Mouse (Mus musculus): ENCODE data around the gene Nyap1.
A peak's percentile ranks its signal among the peaks of the same experiment; 100 is the strongest.
"Not testable (repeated sequence)": the region's sequence is repeated elsewhere in the genome, so short reads cannot be mapped to it uniquely, and the experiment has no call there.

Gene Nyap1

DNA sequence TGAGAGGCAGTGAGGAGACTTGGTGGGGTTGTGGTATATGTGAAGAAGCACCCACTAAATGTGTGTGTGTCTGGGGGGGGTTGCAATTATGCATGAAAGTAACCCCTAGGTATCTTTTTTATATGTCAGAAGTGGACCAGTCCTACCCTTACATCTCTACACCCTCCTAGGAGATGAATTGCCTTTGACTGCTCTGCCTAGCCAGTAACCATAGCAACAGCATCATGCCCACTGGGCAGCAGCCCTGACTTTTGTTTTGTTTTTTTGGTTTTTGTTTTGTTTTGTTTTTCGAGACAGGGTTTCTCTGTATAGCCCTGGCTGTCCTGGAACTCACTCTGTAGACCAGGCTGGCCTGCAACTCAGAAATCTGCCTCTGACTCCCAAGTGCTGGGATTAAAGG lies 27.1 kb upstream of the Nyap1 start:
- no peak for DNase-seq (ENCODE audit: low spot score in 2 of 2)

DNA sequence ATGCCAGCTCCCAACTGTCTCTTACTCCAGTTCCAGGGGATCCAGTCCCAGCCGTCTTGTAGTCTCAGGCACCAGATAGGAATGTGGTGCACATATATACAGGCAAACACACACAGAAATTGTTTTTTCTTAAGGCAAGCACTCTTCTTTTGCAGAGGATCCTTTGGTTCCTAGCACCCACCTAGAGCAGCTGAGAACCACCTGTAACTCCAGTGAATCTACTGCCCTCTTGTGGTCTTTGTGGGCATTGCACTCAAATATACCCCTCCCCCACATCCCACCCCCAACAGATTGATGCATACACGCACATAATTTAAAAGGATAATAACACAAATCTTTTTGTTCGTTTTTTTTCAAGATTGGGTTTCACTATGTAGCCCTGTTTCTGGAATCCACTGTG lies 24.9 kb upstream of the Nyap1 start:
- no peak for DNase-seq (ENCODE audit: low spot score in 2 of 2)

DNA sequence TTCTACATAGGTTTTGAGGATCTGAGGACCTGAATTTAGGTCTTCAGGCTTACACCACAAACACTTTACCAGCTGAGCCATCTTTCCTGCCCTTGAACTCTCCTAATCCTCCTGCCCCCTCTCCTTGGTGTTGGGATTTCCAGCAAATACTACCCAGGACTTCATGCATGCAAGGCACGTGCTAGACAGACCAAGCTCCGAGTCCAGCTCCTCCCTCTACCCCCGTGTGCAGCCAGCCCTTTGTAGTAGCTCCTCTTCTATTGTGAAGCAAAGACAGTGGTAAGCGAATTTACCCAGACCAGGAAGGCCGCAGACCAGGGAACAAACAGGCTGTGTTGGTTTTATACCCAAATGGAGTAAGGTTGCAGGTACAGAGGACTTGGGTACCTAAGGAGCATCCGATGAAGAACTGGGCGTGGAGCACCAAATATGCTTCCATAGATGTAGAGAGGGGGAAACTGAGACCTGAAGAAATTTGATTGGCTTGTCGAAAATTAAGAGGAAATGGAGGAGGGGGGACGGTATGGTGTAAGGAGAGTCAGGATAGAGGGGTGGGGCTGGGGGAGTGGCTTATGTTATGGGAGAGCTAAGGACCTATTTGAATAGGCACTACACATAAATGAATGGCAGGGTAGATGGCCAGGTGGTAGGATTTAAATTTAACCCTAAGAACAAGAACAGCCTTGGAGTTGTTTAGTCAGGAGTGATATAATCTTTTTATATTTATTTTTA lies 23.4 kb upstream of the Nyap1 start:
- DNase-seq (ENCODE audit: low spot score in 2 of 2), result no peak

DNA sequence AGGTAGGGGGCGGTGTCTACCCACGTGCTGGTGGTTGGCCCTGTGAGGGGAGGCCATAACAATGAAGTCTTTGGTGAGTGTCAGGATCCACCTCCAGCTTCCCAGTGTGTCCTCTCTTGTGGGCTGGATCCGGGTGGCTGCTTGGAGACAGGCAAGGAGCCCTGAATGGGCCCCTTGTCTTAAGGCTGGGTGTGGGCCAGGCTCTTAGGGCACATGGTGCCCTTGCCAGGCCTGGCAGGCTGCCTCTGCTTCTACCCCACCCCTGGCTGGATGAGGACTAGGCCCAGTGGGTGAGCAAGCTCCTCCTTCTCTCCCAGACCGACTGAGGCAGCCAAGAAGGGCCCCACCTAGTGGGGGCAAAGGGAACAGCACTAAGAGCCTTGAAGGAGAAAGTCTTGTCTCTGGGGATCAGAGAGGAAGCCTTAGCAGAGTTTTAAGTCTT lies 18.6 kb upstream of the Nyap1 start:
- peak; percentile 73 to 85 for DNase-seq (ENCODE audit: low spot score in 2 of 2)

DNA sequence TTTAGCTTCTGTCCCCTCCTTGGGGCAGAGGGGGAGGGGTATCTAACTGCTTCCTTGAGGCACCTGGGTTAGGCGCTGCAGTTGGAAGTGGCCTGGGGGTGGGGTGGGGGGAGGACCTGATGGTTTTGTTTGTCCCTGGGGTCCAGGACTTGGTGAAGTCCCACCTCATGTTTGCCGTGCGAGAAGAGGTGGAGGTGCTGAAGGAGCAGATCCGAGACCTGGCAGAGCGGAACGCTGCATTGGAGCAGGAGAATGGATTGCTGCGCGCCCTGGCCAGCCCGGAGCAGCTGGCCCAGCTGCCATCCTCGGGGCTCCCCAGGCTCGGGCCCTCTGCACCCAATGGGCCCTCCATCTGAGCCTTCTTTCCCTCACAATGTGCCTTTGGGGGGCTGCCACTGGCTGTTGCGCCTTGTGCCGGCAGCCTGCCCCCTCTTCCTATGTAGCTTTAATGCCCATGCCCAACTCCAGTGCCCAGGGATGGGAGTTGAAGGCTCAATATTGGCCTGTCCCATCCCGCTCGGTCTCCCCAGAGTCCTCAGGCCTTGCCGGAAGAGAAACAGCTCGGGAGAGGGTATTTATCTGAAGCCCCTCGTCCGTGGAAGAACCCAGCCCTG lies 17.6 kb upstream of the Nyap1 start:
- DNase-seq (ENCODE audit: low spot score in 2 of 2), result no peak

DNA sequence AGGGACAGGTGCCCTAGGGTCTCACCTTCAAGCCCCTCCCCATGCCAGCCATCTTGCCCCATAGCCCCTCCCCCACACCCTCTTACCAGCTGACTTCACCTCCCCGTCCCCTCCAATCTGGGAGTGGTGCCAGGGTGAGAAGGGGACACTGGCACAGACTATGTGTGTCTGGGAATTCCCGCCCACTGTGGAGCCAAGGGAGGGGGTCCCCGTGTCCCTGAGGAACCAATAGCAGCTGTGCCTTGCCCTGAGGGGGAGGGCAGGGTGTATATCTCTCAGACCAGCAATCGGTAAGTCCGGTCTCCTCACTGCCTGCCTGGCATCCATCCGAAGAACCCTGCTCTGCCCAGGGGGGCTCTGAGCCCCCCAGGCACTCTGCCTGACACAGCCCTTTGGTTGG lies 16.5 kb upstream of the Nyap1 start:
- DNase-seq (ENCODE audit: low spot score in 2 of 2), result no peak

DNA sequence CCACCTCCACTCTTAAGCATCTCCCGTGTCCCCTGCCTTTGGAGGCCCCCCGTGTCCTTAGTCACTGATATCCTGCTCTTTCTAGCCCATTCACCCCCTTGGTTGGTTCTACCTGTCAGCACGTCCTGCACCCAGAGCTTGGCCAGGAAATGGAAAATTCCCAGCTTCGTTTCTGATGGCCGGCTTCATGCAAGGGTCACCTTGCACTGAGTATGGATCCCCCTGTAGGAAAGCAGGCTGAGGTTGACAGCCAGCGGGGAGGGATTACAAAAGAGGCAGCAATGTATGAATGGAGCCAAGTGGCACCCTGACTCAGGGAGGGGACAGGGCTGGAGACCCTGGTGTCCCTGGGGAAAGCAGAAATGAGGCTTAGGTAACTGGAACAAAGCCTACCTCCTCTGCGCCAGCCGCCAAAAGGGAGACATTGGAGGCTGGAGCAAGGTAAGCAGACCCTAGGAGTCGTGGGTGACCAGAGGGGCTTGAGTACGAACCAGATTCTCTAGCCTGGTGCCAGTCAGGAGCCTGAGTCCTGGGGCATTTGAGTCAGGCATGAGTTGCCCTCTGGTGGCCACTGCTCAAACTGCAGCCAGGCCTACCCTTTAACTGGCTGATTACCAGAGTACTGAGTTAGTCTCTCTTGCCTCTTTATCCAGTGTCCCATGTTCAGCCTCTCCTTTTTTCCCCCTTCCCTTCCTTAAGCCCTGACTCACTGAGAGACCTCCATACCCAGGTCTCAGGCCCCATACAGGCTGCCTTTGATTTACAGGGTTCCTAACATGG lies 15.7 kb upstream of the Nyap1 start:
- peak; percentile 74 to 89 for DNase-seq (ENCODE audit: low spot score in 2 of 2)

DNA sequence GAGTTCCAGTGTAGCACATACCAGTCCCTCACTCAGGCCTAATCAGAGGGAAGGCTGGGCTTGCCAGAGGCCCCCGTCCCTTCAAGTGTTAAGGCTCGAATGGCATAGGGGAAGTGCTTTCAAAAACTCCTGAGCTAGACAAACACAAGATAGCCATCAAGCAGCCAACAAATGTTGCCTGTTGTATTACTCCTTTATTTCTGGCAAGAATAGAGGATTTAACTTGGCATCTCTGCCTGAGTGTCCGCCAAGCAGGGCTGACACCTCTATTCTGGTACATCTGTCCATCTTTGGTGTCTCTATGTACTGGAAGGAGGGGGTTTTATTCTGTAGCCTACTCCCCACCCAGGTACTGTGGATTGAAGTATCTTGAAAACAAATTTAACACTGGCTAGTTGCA lies 14.7 kb upstream of the Nyap1 start:
- DNase-seq (ENCODE audit: low spot score in 2 of 2), result no peak

DNA sequence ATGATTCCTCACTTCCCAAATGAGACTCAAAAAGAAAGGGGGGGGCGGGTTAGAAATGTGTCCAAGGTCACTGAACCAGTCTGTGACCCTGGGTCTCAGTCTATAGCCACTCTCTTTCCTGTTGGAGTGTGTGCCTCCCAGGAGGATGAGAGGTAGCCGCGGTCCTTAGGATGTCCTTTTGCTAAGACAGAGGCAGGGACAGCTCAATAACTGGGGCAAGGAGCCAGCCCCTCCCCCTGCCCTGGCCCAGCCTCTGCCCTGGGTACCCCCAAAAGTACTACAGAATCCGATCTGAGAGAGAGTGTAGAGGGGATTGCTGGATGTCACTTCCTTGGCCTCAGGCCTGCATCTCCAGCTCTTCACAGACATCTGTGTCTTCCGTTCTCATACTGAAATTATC lies 14.0 kb upstream of the Nyap1 start:
- no peak for DNase-seq (ENCODE audit: low spot score in 2 of 2)

DNA sequence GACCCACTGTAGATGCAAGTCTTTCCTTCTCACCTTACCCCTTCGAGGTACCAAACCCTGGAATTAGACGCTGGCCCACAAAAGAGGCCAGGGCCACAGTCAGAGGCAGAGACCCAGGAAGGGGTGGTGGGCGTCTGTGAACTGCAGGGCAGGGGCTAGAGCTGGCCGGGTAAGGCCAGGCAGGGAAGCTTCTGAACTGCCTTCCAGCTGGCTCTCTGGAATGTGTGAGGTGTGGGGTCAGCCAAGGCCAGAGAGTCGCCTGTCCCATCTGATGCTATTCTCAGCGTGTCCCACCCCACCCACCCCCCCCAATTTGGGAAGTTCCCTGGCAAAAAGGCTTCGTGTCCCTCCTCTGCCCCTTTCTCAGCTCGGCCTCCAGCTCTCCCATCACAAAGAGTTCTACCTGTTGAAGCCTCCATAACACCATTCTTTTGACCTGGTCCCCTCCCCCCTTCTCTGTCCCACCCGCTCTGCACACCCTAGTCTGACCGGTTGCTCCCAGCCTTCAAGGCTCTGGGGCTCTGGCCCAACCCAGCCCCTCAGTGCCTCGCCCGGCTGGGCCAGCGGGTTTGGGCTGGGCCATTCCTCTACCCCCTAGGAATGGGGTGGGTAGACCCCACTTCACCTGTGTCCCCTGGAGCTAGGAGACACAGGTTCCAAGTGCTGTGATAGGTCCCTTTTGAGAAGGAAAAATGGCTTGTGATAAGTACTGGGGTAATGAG lies 11.9 kb upstream of the Nyap1 start:
- DNase-seq (ENCODE audit: low spot score in 2 of 2), result no peak

DNA sequence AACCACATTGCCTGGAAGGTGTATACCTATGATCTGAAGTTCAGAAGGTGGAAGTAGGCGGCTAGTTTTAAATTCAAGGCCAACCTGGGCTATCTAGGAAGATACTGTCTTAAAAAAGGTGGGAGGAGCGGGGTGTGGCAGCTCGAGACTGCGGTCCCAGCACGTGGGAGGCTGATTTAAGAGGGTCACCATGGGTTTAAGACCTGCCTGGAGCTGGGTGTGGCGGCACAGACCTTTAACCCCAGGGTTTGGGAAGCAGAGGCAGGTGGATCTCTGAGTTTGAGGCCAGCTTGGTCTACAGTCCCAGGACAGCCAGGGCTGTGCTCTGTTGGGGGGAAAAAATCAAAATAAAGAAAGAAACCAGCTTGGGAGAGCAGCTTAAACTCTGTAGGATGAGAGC lies 10.6 kb upstream of the Nyap1 start:
- DNase-seq (ENCODE audit: low spot score in 2 of 2), result no peak

DNA sequence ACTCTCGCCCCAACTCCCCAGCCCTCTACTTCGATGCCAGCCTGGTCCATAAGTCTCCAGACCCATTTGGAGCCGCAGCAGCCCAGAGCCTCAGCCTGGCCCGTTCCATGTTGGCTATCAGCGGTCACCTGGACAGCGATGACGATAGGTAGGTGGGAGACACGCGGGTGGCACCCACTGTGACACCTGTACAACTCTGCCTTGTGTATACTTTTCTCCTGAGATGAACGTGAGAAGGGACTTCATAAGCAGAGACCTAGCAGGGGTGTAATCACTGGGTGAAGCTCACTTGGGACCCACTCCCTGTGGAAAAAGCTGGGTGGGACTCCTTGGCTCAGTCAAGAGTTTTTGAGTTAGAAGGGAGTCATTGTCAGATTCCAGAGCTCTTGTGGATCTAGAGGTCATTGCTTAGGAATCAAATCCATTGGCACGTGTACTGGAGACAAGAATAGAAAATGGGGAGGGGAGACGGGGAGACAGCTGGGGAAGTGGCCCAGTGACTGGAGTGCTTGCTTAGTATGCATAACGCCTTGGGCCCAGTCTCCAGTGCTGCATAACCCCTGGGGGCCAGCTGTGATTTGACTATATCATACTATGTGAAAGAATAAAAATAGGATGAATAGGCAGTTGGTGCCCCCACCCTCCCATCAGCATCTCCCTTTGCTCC lies 9.9 kb upstream of the Nyap1 start:
- DNase-seq (ENCODE audit: low spot score in 2 of 2), result no peak

DNA sequence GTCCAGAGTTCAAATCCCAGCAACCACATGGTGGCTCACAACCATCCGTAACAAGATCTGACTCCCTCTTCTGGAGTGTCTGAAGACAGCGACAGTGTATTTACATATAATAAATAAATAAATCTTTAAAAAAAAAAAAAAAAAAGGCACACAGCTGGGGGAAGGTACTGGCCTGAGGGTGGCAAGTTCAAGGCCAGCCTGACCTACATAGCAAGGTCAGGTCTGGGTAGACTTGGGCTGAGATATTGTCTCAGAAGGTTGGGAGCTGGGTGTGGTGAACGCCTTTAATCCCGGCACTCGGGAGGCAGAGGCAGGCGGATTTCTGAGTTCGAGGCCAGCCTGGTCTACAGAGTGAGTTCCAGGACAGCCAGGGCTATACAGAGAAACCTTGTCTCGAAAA lies 8.8 kb upstream of the Nyap1 start:
- not testable (repeated sequence) for DNase-seq (ENCODE audit: low spot score in 2 of 2)

DNA sequence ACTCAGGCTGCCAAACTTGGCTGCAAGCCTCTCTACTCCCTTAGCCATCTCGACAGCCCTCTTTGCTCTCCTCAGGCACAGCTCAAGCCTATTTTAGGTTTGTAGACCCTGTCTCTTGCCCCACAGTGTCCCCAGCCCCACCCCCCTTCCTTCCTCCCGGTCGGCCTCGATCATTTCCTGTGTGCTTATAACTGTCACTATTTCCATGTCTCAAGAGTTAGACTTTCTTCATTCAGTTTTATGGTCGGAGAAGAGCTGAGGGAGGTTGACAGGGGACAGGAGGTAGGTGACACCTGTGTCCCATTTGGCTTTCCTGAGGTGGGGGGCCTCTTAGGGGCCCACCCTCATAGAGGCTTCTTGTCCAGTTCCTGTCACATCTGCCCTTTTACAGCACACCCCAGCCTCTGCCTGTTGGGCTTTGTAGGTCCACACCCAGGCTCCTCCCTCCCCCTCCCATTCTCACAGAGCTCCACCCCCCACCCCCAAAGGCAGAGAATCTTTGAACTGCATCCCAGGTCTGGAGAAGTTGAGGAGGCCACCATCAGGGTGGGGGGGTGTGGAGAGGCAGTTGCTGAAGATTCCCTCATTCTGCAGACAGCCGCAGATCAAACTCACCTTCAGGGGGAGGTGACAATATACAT lies 7.9 kb upstream of the Nyap1 start:
- DNase-seq (ENCODE audit: low spot score in 2 of 2), result peak; percentile 61 to 74

DNA sequence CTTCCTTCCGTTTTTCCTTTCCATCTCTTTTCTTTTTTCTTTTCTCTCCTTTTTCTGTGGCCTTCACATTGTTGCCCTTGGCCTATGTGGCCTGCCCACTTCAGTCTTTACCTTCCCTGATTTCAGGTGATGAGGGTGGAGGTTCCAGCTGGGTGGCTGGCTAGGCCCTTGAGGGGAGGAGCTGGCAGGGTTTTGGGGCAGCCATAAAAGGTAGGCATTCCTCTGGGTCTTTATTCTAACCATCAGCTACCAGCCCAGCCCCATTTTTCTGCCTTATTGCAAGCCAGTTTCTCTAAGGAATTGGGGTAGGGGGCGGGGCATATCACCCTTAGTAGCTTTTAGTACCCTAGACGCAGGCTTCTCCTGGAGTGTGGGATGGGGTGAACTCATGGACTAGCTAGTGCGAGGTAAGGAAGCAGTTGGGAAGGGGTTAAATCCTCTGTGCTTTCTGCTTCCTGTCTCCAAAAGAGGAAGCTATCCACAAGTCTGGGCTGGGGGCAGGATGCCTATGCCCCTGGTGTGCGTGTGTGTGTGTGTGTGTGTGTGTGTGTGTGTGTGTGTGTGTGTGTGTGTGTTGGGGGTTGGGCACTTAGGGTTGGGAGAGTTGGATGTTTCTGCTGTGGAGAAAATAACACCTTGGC lies 6.8 kb upstream of the Nyap1 start:
- DNase-seq (ENCODE audit: low spot score in 2 of 2), result peak in 1 of 2 experiments; percentile 52

DNA sequence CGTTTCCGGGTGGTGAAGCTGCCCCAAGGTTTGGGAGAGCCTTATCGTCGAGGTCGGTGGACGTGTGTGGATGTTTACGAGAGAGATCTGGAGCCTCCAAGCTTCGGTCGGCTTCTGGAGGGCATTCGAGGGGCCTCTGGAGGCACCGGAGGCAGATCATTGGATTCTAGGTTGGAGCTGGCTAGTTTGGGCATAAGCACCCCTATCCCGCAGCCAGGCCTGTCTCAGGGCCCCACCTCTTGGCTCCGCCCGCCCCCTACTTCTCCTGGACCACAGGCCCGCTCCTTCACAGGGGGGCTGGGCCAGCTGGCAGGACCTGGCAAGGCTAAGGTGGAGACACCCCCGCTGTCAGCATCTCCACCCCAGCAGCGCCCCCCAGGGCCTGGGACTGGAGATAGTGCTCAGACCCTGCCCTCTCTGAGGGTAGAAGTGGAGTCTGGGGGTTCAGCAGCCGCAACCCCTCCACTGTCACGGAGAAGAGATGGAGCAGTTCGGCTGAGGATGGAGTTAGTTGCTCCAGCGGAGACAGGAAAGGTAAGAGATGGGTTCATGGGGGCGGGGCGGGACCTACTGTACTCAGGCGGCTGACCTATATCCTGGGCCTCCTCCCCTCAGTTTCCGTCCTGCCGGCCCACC lies 6.0 kb upstream of the Nyap1 start:
- DNase-seq (ENCODE audit: low spot score in 2 of 2), result peak; percentile 78 to 81

DNA sequence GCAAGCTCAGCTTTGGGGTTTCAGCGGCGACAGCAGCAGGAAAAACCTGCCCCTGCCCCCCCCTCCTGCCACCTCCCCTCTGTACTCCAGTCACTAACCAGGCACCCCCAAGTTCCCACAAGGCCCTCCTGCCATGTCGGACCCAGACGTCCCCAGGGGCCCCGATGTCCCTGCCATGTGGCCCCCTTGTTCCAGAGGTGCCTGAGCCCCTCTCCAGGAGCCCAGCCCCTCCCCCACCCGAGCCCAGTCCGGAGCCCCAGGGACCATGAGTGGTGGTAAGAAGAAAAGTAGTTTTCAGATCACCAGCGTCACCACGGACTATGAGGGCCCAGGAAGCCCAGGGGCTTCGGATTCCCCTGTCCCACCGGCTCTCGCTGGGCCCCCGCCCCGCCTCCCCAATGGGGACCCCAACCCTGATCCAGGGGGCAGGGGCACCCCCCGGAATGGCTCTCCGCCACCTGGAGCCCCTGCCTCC lies 5.5 kb upstream of the Nyap1 start:
- peak; percentile 59 to 60 for DNase-seq (ENCODE audit: low spot score in 2 of 2)

DNA sequence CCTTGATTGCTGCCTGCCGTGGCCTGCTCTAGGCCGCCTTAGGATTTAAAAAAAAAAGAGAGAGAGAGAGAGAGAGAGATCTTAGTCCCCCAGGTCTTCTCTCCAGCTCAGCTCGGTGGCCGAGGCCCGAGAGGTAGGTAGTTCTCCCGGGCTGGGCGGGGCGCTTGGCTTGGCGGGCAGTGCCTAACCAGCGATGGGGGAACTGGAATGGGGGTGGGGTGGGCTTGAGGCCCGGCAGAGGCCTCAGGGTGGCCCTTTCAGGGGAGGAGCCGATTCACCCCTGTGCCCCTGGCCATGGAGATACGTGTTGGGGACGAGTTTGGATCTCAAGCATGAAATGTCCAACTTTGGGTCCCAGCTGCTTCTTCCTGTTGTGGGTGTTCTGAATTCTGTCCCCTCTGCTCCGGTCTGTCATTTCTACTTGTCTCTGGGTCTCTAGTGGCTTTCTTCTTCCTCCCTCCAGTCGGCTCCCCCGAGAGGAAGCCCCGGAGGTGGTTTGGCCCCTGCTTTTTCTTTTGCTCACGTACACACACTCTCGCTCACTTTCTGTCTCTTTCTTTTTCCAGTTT lies 5.0 kb upstream of the Nyap1 start:
- peak; percentile 62 to 63 for DNase-seq (ENCODE audit: low spot score in 2 of 2)
